Mouse (Mus musculus): ENCODE data around the gene Zer1. TPM values are rescaled to one million over a fixed set of nuclear protein-coding genes. Genes with fewer than 3 reads are reported as not detected.
"Not testable (repeated sequence)": the region's sequence is repeated elsewhere in the genome, so short reads cannot be mapped to it uniquely, and the experiment has no call there.

Zer1 gene
- polyA plus RNA-seq, 1 experiment from 2014 or later = 8.9 TPM

DNA sequence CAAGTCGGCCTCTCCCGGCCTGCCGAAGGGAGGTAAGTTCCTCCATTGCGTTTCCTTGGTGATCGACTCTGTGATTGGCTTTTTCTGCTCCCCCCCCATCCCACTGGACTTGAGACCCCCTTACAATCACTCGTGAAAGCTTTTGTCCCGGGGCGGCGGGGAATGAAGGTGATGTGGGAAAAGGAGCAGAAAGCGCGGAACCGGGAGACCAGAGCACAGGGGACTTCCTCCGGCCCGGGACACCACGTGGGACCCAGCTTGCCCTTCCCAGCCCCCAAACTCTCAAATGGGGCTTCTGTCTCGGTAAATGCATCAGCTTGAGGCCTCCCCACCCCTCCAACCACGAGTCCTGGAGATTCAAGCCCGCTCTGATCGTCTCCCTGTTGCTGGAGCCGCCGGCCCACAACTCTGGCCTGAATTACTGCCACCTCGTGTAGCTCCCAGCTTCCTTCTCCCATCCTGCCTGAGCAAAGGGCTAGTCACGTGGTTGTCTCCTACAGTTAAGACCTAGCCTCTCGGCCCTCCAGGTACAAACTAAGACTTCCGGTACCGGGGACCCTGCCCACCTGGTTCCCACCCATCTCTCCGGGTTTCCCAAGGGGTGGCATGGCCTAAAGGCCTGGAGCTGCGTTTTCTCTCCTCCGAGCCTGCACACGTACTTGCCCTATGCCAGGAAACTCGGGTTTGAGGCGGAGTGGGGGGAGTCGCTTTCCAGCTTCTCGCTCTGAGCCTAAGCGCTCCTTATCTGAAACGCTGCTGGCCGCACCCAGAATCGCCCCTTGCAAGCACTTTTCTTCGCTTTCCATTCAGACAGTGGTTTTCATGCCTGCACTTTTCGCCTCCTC lies 61.9 kb downstream of the Zer1 start:
- peak; percentile 6; the same call in 1 of the 2 replicates for TF ChIP-seq CTCF (IDR thresholded peaks at IDR 0.05; ENCODE audit: low read depth)
- H3K9me3 ChIP-seq (ENCODE audit: low read depth, low read length) = no peaks in the 10 kb centered on the region
- peak overlapping the region; percentile 74 for H3K4me2 ChIP-seq
- no peaks in the 10 kb centered on the region for H3K27me3 ChIP-seq (ENCODE audit: insufficient read depth, low read length)
- peak overlapping the region; percentile 69 for H3K4me3 ChIP-seq (ENCODE audit: low read depth, low read length)
- WGBS = under 1% methylated on average over 40 of the region's 40 CpGs
- peaks cover 12% of the 10 kb centered on the region; the same call in 1 of the 2 replicates for H3K4me1 ChIP-seq (ENCODE audit: insufficient read depth)
- ATAC-seq (ENCODE audit: insufficient read depth) (peak; percentile 21; the same call in 1 of the 2 replicates), DNase-seq (peak; percentile 81)
- peak overlapping the region; percentile 97 for H3K27ac ChIP-seq (ENCODE audit: low read depth)
- no peaks in the 10 kb centered on the region for H3K36me3 ChIP-seq (ENCODE audit: insufficient read depth)
- H3K9ac ChIP-seq = peak overlapping the region; percentile 79

DNA sequence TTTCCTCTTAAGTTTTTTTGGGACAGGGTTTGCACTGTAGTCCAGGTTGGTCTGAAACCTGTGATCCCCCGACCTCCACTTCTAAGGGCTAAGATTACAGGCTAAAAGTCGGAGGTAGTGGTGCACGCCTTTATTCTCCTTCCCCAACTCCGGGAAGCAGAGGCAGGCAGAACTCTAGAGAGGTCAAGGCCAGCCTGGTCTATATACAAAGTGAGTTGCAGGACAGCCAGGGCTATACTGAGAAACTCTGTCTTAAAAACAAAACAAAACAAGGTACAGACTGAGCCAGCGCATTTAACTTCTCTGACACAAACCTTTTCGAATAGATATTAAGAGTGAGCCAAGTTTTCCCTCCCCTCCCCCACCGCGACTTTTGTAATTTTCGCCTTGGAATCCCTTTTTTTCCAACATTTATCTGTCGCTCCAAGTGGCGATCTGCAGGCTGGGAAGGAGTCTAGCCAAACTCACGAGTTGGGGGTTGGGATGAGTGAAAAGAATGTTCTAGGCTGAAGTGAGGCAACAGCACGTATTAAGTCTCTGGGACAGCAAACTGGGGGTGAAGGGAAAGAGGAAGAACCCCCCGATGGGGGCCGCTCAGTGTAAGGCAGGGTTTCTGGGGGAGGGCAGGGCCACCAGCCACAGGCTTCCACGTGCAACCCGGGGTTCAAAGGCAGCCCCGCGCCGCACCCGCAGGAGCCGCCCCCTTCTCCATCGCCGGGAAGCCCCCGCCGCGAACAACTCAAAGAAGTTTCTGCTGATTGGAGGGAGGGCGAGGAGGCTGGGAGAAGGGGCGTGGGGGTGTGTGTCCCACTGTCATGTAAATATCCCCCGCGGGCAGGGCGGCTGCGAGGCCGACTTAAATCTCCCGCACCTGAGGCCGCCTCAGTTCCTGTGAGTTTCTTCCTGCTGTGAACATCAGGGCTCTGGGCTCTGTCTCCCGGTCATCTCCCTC lies 62.9 kb downstream of the Zer1 start:
- Histone ChIP-seq H3K36me3 (ENCODE audit: insufficient read depth) (no peaks in the 10 kb centered on the region), H3K4me1 (ENCODE audit: insufficient read depth) (peaks cover 12% of the 10 kb centered on the region; the same call in 1 of the 2 replicates), H3K9ac (peak overlapping the region; percentile 79), H3K27me3 (ENCODE audit: insufficient read depth, low read length) (no peaks in the 10 kb centered on the region), H3K4me3 (ENCODE audit: low read depth, low read length) (peak overlapping the region; percentile 69), H3K9me3 (ENCODE audit: low read depth, low read length) (no peaks in the 10 kb centered on the region), H3K4me2 (peak overlapping the region; percentile 74), H3K27ac (ENCODE audit: low read depth) (peak overlapping the region; percentile 97)
- DNase-seq (peak; percentile 85), ATAC-seq (ENCODE audit: insufficient read depth) (peak; percentile 28)
- 7% methylated on average over 37 of the region's 37 CpGs for WGBS
- TF ChIP-seq CTCF (IDR thresholded peaks at IDR 0.05; ENCODE audit: low read depth) = no peak

DNA sequence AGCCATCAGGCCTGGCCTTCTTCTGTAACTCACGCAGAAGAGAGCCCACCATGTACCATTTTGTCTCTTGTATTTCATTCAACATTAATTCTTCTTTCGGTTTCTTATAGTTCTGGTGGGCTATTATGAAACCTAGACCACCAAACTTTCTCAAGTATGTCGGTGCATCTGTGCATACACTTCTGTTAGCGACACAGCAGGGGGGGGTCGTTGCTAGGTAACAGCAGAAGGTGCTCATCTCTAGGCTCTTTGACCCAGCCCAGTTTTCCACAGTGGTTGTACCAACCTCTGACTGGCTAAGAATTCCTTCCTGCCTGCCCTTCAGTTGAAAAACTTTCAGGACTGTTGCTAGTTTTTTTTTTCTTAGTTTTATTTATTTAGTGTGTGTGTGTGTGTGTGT lies 66.0 kb downstream of the Zer1 start:
- H3K4me2 ChIP-seq = no peak overlapping the region
- no peak overlapping the region for H3K9ac ChIP-seq
- no peak overlapping the region for H3K4me3 ChIP-seq (ENCODE audit: low read depth, low read length)
- no peak overlapping the region for H3K27ac ChIP-seq (ENCODE audit: low read depth)
- no peaks in the 10 kb centered on the region for H3K36me3 ChIP-seq (ENCODE audit: insufficient read depth)
- no peaks in the 10 kb centered on the region for H3K4me1 ChIP-seq (ENCODE audit: insufficient read depth)
- WGBS = 45% methylated on average over 5 of the region's 5 CpGs
- H3K27me3 ChIP-seq (ENCODE audit: insufficient read depth, low read length) = no peaks in the 10 kb centered on the region
- no peaks in the 10 kb centered on the region for H3K9me3 ChIP-seq (ENCODE audit: low read depth, low read length)
- ATAC-seq (ENCODE audit: insufficient read depth) (no peak), DNase-seq (no peak)
- TF ChIP-seq CTCF (IDR thresholded peaks at IDR 0.05; ENCODE audit: low read depth) = no peak

DNA sequence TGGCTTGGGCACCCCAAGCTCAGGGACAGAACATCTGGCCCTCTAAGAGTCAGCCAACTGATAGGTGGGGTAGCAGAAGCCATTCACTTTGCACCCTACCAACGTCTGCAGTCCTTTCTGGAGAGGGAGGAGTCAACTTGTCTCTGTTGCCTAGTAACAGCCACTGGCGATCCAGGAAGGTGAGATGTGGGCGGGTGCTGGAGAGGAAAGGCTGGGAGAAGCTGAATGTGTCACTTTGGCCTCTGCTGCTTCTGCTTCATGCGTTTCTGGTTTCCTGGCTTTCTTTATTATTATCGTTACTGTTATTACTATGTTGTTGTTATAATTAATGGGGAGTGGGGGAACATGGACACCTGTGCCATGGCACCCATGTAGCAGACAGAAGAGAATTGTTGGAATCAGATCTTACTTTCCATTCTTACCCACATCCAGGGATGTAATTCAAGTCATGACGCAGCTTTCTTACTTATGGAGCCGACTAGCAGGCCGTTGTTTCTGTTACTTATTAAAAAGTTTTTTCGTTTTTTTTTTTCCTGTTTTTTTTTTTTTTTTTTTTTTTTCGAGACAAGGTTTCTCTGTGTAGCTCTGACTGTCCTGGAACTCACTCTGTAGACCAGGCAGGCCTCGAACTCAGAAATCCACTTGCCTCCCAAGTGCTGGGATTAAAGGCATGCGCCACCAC lies 67.0 kb downstream of the Zer1 start, which contains the start of gene Set:
Gene Set (plus strand): TSS at position 156 of the 682 bp plus-strand sequence.
- WGBS = 39% methylated on average over 12 of the region's 12 CpGs
- no peak within 1 kb of the TSS for H3K27ac ChIP-seq (ENCODE audit: low read depth)
- no peaks in the 10 kb centered on the region for H3K36me3 ChIP-seq (ENCODE audit: insufficient read depth)
- no peaks in the 10 kb centered on the region for H3K4me1 ChIP-seq (ENCODE audit: insufficient read depth)
- DNase-seq (peak; percentile 41), ATAC-seq (ENCODE audit: insufficient read depth) (no peak)
- no peaks in the 10 kb centered on the region for H3K27me3 ChIP-seq (ENCODE audit: insufficient read depth, low read length)
- TF ChIP-seq CTCF (IDR thresholded peaks at IDR 0.05; ENCODE audit: low read depth) = no peak
- no peak within 1 kb of the TSS for H3K4me3 ChIP-seq (ENCODE audit: low read depth, low read length)
- no peak within 1 kb of the TSS for H3K9ac ChIP-seq
- no peaks in the 10 kb centered on the region for H3K9me3 ChIP-seq (ENCODE audit: low read depth, low read length)
- no peak within 1 kb of the TSS for H3K4me2 ChIP-seq

DNA sequence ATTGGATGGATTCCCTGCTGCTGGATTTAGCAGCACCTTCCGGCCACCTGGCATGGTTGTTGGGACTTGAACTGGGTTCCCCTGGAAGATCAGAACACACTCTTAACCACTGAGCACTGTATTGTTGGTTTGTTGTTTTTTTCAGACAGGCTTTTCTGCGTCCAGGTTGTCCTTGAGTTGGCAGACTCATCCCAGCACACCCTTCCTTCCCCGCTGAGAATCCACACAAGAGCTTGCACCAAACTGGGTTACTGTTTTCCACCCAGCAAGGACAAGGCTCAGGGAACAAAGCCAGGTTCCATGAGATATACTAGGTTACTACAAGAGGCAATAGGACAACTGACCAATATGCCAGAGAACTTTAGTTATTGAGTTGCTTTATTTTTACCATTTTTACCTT lies 67.6 kb downstream of the Zer1 start:
- WGBS = 72% methylated on average over 3 of the region's 3 CpGs

DNA sequence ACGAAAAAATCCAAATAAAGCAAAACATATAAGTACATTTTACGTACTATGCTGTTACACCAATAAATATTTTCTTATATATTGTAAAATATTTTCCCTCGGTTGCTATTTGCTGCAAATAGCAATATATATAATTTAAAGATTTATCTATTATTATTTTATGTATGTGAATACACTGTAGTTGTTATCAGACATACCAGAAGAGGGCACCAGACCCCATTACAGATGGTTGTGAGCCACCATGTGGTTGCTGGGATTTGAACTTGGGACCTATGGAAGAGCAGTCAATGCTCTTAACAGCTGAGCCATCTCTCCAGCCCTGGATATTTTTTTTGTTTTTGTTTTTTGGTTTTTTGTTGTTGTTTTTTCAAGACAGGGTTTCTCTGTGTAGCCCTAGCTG lies 69.1 kb downstream of the Zer1 start:
- not testable (repeated sequence) for H3K9me3 ChIP-seq (ENCODE audit: low read depth, low read length); H3K27ac ChIP-seq (ENCODE audit: low read depth); H3K27me3 ChIP-seq (ENCODE audit: insufficient read depth, low read length); ATAC-seq (ENCODE audit: insufficient read depth); H3K4me3 ChIP-seq (ENCODE audit: low read depth, low read length); H3K9ac ChIP-seq; H3K4me2 ChIP-seq; H3K4me1 ChIP-seq (ENCODE audit: insufficient read depth); H3K36me3 ChIP-seq (ENCODE audit: insufficient read depth); DNase-seq
- WGBS = 94% methylated on average over 3 of the region's 3 CpGs
- 0 out of 2 replicates have a peak, but pooled peaks have one; percentile 4 for TF ChIP-seq CTCF (IDR thresholded peaks at IDR 0.05; ENCODE audit: low read depth)

More for the DNA sequence above, 67.6 kb downstream of the Zer1 start:
- H3K9ac ChIP-seq = no peak overlapping the region
- DNase-seq = no peak
- no peak for ATAC-seq (ENCODE audit: insufficient read depth)
- H3K4me2 ChIP-seq = no peak overlapping the region
- H3K27ac ChIP-seq (ENCODE audit: low read depth) = no peak overlapping the region
- H3K4me3 ChIP-seq (ENCODE audit: low read depth, low read length) = no peak overlapping the region
- H3K36me3 ChIP-seq (ENCODE audit: insufficient read depth) = no peaks in the 10 kb centered on the region
- no peaks in the 10 kb centered on the region for H3K4me1 ChIP-seq (ENCODE audit: insufficient read depth)
- no peaks in the 10 kb centered on the region for H3K27me3 ChIP-seq (ENCODE audit: insufficient read depth, low read length)
- H3K9me3 ChIP-seq (ENCODE audit: low read depth, low read length) = no peaks in the 10 kb centered on the region
- TF ChIP-seq CTCF (IDR thresholded peaks at IDR 0.05; ENCODE audit: low read depth) = no peak

Measured in lung, embryonic 14.5 days (tissue).